Mouse (Mus musculus): ENCODE data around the gene Fbxl18. TPM values are rescaled to one million over a fixed set of nuclear protein-coding genes. Genes with fewer than 3 reads are reported as not detected.
A peak's percentile ranks its signal among the peaks of the same experiment; 100 is the strongest.

Gene Fbxl18
- total and polyA plus RNA-seq, 3 experiments, result 4.6 to 7.4 TPM; not detected in 1

GRCm38 (mm10) chr5:142878570-142878969, 16.7 kb downstream of the Fbxl18 start:
- no peaks in the 10 kb centered on the region for H3K9me3 ChIP-seq (replicated peaks; ENCODE audit: insufficient read depth, low read length)
- no peak overlapping the region for H3K27ac ChIP-seq (ENCODE audit: control insufficient read depth, low read depth, low read length)
- H3K27me3 ChIP-seq (ENCODE audit: control insufficient read depth in 1 of 2, insufficient read depth in 2 of 2, low read length in 2 of 2), result no peaks in the 10 kb centered on the region
- H3K4me3 ChIP-seq (ENCODE audit: control insufficient read depth in 1 of 2, insufficient read depth in 1 of 2, low read depth in 2 of 2, low read length in 2 of 2), result no peak overlapping the region
- no peaks in the 10 kb centered on the region; a peak in 1 of 4 replicates for H3K36me3 ChIP-seq (ENCODE audit: control insufficient read depth in 1 of 2, insufficient read depth in 2 of 2, low read length in 2 of 2)
- no peaks in the 10 kb centered on the region for H3K79me2 ChIP-seq (ENCODE audit: control insufficient read depth, insufficient read depth, low read length, poor library complexity)
- TF ChIP-seq MAZ (IDR thresholded peaks at IDR 0.05; ENCODE audit: low read depth, low read length) (no peak), MXI1 (IDR thresholded peaks at IDR 0.05; ENCODE audit: low read depth, low read length) (no peak), ETS1 (IDR thresholded peaks at IDR 0.05; ENCODE audit: low read depth, low read length) (no peak), MYB (IDR thresholded peaks at IDR 0.05; ENCODE audit: low read depth, low read length) (no peak), POLR2A (IDR thresholded peaks at IDR 0.05; ENCODE audit: control insufficient read depth in 1 of 2, insufficient read depth in 1 of 2, low read depth in 1 of 2, low read length in 2 of 2, poor library complexity in 1 of 2) (no peak), TCF12 (IDR thresholded peaks at IDR 0.05; ENCODE audit: low read depth, low read length) (no peak), CHD2 (IDR thresholded peaks at IDR 0.05; ENCODE audit: low read length) (no peak), EP300 (IDR thresholded peaks at IDR 0.05; ENCODE audit: low read depth in 1 of 2, low read length in 2 of 2) (no peak), ZC3H11A (IDR thresholded peaks at IDR 0.05; ENCODE audit: low read depth, low read length) (no peak), NRF1 (IDR thresholded peaks at IDR 0.05; ENCODE audit: insufficient read depth, low read depth, low read length, poor library complexity, severe bottlenecking) (no peak), MAFK (IDR thresholded peaks at IDR 0.05; ENCODE audit: borderline replicate concordance, low read depth, low read length) (no peak)
- DNase-seq (ENCODE audit: low read depth, low spot score), result no peak
- H3K4me1 ChIP-seq (ENCODE audit: control insufficient read depth in 1 of 2, insufficient read depth in 2 of 2, low read length in 2 of 2), result no peaks in the 10 kb centered on the region
- H3K9ac ChIP-seq (ENCODE audit: control insufficient read depth, low read depth, low read length, poor library complexity, severe bottlenecking), result no peak overlapping the region

- Histone ChIP-seq H3K36me3 (ENCODE audit: control insufficient read depth in 1 of 2, insufficient read depth in 2 of 2, low read length in 2 of 2) (no peaks in the 10 kb centered on the region; a peak in 1 of 4 replicates), H3K4me1 (ENCODE audit: control insufficient read depth in 1 of 2, insufficient read depth in 2 of 2, low read length in 2 of 2) (no peaks in the 10 kb centered on the region), H3K27me3 (ENCODE audit: control insufficient read depth in 1 of 2, insufficient read depth in 2 of 2, low read length in 2 of 2) (no peaks in the 10 kb centered on the region), H3K9ac (ENCODE audit: control insufficient read depth, low read depth, low read length, poor library complexity, severe bottlenecking) (no peak overlapping the region), H3K27ac (ENCODE audit: control insufficient read depth, low read depth, low read length) (no peak overlapping the region), H3K79me2 (ENCODE audit: control insufficient read depth, insufficient read depth, low read length, poor library complexity) (no peaks in the 10 kb centered on the region), H3K4me3 (ENCODE audit: control insufficient read depth in 1 of 2, insufficient read depth in 1 of 2, low read depth in 2 of 2, low read length in 2 of 2) (no peak overlapping the region), H3K9me3 (replicated peaks; ENCODE audit: insufficient read depth, low read length) (no peaks in the 10 kb centered on the region)
- DNase-seq (ENCODE audit: low read depth, low spot score), result peak; percentile 82
- TF ChIP-seq BHLHE40 (IDR thresholded peaks at IDR 0.05; ENCODE audit: borderline replicate concordance, low read depth, low read length) (0 out of 2 replicates have a peak, but pooled peaks have one; percentile 35), POLR2A (IDR thresholded peaks at IDR 0.05; ENCODE audit: control insufficient read depth in 1 of 2, insufficient read depth in 1 of 2, low read depth in 1 of 2, low read length in 2 of 2, poor library complexity in 1 of 2) (no peak), MEF2A (IDR thresholded peaks at IDR 0.05; ENCODE audit: extremely low read depth, insufficient replicate concordance, low read depth, low read length, poor library complexity, severe bottlenecking) (no peak), GABPA (IDR thresholded peaks at IDR 0.05; ENCODE audit: low read depth, low read length) (no peak), RCOR1 (IDR thresholded peaks at IDR 0.05; ENCODE audit: low read depth, low read length) (no peak), MXI1 (IDR thresholded peaks at IDR 0.05; ENCODE audit: low read depth, low read length) (no peak), ZNF384 (IDR thresholded peaks at IDR 0.05; ENCODE audit: low read depth, low read length) (0 out of 2 replicates have a peak, but pooled peaks have one; percentile 17), ZMIZ1 (IDR thresholded peaks at IDR 0.05; ENCODE audit: low read depth, low read length) (no peak), E2F4 (IDR thresholded peaks at IDR 0.05; ENCODE audit: borderline replicate concordance, low read depth, low read length) (no peak), MYC (IDR thresholded peaks at IDR 0.05; ENCODE audit: low read depth, low read length) (no peak), ETS1 (IDR thresholded peaks at IDR 0.05; ENCODE audit: low read depth, low read length) (peak; percentile 21; the same call in 1 of the 2 replicates), RAD21 (IDR thresholded peaks at IDR 0.05; ENCODE audit: low read depth, low read length) (peak; percentile 75), ZKSCAN1 (IDR thresholded peaks at IDR 0.05; ENCODE audit: low read depth, low read length) (no peak), ZC3H11A (IDR thresholded peaks at IDR 0.05; ENCODE audit: low read depth, low read length) (peak; percentile 65; the same call in 1 of the 2 replicates), KAT2A (conservative IDR thresholded peaks at IDR 0.05; ENCODE audit: low read depth, low read length) (no peak), USF1 (IDR thresholded peaks at IDR 0.05; ENCODE audit: low read depth, low read length) (no peak), EP300 (IDR thresholded peaks at IDR 0.05; ENCODE audit: low read depth in 1 of 2, low read length in 2 of 2) (no peak), NRF1 (IDR thresholded peaks at IDR 0.05; ENCODE audit: insufficient read depth, low read depth, low read length, poor library complexity, severe bottlenecking) (no peak), JUND (IDR thresholded peaks at IDR 0.05; ENCODE audit: low read depth, low read length) (no peak), POLR2AphosphoS5 (IDR thresholded peaks at IDR 0.05; ENCODE audit: borderline replicate concordance, low read depth, low read length) (no peak), TCF12 (IDR thresholded peaks at IDR 0.05; ENCODE audit: low read depth, low read length) (no peak), POLR2AphosphoS2 (IDR thresholded peaks at IDR 0.05; ENCODE audit: low read length) (no peak), TBP (IDR thresholded peaks at IDR 0.05; ENCODE audit: low read depth, low read length) (no peak), MYB (IDR thresholded peaks at IDR 0.05; ENCODE audit: low read depth, low read length) (no peak), CHD2 (IDR thresholded peaks at IDR 0.05; ENCODE audit: low read length) (no peak)
These were observed 17.6 kb downstream of the Fbxl18 start for GRCm38 (mm10) chr5:142877337-142878280.
